Mouse (Mus musculus) T-helper 2 cell (primary cell): ENCODE measurements at regions not wholly inside any gene's neighbourhood (a gene's known extent, or its start where the extent isn't known, plus 50 kb on each side); places are given as distances from the start of the nearest gene placed in this dataset.
"Not testable (repeated sequence)": the region's sequence is repeated elsewhere in the genome, so short reads cannot be mapped to it uniquely, and the experiment has no call there.

ENCODE experiments used
- in situ Hi-C: fragments of 300-600 bp; cut with MboI, MseI; formaldehyde crosslinking; loops from one replicate; pipeline ENCODE4 v1.15.1; 2025; ENCODE audit warnings: high pct_unique_total_duplicates

DNA sequence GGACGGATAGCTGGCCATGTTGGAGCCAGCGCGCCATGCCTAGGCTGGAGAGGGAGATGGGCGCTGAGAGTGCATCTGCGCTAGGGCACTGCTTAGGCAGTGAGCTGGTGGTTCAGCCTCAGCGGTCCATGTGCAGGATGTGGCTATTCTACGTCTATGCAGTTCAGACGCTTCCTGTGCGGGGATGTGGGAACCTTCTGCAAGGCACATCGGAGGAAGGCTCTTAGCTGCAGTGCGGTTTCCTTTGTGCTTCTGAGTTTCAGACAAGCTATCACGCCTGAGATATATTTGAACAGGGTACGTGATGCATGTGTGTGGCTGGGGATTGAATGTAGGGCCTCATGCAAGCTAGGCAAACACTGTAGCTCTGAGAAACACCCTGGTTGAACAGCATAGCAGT is 54.4 kb upstream of the Lrpprc start:
- in situ Hi-C loops: loop anchor here (5.0 to 25.0 kb wide), 2 partner anchors 32 to 792 kb away; no protein-coding TSS in a partner anchor

DNA sequence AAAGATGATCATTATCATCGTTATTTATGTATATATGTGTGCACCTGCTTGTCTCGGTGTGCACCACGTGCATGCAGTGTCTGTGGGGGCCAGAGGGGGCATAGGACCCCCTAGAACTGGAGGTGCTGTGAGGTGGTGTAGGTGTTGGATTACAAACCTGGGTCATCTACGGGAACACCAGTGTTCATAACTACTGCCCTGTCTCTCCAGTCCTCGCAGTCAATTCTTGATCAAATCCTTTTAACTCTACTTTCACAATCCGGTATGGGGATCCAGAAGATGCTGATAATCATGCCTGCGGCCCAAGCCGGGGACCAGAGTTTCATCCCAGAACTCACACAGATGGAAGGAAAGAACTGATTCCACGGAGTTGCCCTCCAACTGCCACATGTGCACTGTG is 55.6 kb upstream of the Lrpprc start:
- in situ Hi-C loops: loop anchor here (25.0 kb wide), 1 partner anchor 791 kb away; no protein-coding TSS in a partner anchor

DNA sequence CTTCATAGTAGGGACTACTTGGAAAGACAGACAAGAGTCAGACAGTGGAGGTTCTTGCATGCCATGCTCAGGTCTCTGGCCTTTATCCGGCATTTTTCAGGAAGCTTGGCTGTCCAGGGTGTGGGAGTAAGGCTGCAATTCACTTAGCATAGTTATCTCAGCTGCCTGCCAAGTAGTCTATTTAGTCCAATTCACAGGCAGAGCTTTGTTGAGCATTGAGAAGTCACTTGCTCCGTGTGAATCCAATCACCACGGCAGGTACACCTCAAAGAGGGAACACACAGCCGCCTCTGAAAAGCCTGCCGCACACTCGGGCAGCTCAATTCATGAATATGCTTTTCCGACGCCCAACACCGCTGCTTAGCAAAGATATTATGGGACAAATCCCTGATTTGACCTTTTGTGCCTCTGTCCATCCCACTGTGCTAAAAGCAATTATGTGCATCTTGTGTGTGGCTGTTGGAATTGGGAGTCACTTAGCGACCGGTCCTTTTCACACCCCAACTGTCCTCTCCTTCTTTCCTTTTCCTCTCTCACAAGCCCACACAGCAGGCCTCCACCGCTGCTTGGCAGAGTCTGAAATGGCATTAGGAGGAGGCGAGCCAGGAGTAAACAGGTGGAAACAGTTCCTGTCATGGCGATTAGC is 57.9 kb upstream of the Lrpprc start:
- in situ Hi-C loops: loop anchor here (25.0 kb wide), 1 partner anchor 789 kb away; no protein-coding TSS in a partner anchor

DNA sequence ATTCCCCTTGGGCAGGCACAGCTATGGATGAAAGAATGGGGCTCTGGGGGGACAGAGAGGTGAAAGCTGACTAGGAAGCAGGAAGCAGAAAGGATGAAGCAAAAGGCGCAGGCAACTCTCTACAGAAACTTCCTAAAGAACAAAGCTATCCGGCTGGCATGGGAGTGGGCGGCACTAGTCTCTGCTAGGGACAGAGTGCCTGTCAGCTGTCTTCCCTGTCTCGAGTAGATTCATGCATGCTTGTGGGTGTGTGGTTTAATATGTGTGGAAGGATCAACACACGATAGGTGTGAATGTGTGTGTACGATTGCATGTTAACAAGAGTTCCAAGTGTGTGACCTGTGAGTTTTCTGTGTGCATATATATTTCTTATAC is 58.4 kb upstream of the Lrpprc start:
- in situ Hi-C loops: loop anchor here (25.0 kb wide), 1 partner anchor 788 kb away; no protein-coding TSS in a partner anchor

DNA sequence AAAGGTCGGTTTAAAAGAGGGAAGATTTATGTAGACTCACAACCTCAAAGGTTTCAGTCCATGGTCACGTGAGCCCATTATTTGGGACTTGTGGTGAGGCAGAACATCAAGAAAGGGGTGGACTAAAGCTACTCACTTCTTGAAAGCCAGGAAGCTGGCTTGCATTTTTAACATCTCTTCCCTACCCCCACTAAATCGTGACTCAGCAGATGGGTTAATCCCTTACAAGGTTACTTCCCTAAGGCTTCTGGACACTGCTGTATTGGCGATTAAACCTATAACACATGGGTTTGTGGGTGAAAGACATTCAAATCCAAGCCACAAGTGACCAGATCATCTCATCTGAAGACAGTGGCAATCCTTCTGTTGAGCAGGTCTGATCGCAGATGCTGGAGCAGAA is 59.9 kb upstream of the Lrpprc start:
- in situ Hi-C loops: no loop called here

DNA sequence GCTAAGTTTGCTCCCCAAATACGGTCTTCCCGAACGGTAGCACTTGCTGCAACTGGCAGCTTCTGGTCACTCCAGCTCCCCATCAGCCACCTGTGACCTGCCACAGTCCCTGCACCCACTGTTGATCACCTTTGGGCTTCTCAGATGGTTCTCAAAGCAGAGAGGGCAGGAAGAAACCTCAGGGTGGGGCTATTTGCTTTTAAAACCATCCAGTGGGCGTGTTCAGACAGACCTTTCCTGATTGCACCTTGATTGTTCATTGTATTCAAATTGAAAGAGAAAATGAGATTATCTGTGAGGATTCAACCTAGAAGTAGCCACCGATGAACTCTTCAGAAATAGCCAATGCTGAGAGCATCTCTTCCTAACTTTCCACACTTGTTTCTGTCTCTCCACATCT is 60.3 kb upstream of the Lrpprc start:
- in situ Hi-C loops: no loop called here

DNA sequence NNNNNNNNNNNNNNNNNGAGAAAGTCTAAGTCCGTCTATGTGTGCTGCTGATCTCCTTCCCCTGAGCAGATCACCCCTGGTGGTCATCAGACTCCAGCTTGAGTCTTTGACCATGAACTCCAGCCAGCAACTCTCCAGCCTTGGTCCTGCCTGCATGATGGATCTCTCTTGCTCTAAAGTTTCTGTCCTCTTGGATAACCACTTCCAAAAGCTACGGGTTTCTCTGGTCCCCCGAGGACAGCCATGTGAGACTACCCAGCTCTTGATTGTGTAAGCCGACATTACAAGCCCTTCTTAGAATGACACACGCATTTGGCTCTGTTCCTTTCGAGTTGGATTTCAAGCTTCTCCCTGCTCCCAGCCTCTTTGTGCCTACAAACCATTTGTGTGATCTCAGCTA is 66.4 kb upstream of the Lrpprc start:
- in situ Hi-C loops: no loop called here

DNA sequence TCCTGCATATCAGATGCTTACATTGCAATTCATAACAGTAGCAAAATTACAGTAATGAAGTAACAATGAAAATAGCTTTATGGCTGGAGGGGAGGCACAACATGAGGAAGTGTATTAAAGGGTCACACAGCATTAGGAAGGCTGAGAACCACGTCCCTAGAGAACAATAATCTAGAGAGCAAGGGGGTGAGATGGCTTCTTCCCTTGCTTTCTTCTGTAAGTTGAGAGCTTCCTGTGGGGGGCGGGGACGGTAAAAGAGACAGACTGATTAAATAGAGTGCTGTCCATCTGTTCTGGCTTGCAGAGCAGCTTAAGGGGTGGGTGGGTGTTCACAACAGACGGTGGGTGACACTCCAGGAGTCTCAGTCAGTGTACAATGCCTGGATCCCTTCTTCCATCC is 68.2 kb upstream of the Lrpprc start:
- in situ Hi-C loops: no loop called here

DNA sequence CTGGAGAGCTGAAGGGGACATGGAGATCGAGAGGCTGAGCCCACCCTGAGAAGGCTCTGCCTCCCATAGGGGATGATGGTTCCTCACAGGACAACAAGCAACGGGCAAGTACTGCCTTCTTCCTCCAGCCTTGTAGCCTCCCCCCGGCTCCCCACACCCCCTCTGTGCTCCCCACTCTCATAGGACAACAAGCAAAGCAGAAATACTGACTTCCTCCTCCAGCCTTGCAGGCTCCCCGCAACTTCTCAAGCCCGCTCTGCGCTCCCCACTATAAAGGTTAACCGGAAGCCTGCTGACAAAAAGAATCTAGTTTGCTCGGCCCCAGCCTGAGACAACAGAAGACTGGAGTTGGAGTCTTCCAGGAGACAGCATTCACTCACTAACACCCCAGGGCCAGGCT is 69.3 kb upstream of the Lrpprc start:
- in situ Hi-C loops: no loop called here

DNA sequence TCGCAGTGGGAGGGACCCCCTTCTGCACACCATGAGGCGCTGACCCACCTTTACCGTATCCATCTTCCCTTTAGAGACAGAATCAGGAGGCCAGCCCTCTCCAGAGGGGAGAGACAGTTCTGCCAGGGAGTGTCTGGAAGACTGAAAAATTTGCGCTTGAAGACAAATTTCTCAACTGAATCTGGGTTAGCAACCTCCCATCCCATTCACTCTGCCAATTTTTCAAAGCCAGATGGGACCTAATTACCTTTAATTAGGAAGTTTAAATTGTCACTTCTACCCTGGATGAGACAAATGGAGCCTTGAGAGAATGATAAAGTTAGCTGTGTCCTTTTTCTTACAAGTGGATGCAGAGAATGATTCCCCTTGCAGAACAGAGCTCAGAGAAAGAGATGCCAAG is 70.2 kb upstream of the Lrpprc start:
- in situ Hi-C loops: no loop called here

DNA sequence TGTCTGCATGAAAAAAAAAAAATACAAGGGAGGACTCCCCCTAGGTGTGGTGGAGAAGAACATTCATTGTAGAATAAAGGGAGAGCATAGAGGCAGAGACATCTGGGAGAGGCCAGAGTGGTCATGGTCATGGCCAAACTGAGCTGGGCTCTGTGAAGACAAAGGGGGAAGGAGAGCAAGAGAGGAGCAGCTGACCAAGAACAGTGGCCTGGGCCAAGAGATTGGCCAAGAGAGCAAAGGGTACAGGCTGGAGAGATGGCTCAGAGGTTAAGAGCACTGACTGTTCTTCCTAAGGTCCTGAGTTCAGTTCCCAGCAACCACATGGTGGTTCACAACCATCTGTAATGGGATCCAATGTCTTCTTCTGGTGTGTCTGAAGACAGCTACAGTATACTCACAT is 73.6 kb upstream of the Lrpprc start:
- in situ Hi-C loops: not testable (repeated sequence)

DNA sequence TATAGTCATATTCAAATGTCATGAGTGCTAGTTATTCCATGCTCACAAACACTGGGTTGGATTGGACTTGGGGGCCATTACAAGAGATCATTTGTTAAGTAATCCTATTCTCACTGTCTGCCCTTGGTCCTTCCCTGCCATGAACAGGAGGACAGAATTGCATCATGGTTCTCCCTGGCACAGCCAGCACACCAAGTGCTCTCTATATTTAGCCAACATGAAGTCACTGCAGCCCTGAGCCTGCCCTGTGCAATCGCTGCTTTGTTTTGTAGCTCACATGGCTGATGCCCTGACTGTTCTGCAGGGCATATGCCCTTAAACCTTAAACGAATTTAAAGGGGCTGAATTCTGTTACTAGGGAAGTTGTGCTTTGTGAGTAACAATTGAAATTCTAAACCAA is 74.6 kb upstream of the Lrpprc start:
- in situ Hi-C loops: no loop called here

DNA sequence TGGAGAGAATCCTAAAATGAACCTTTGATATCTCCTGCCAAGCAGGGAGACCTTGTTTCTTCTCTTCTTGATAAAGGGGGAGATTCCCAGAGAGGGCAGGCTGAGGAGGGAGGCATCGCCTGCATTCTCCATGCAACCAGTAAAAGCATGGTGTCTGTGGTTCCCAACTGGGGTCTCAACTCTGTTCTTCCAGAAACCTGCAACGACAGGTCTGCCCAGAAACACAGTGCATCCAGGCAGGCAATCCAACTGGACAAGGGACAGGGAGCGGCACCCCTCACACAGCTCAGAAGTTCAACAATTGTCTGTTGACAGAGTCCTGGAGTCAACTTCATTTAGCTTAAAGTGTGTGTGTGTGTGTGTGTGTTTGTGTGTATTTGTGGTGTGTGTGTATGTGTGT is 75.0 kb upstream of the Lrpprc start:
- in situ Hi-C loops: no loop called here

DNA sequence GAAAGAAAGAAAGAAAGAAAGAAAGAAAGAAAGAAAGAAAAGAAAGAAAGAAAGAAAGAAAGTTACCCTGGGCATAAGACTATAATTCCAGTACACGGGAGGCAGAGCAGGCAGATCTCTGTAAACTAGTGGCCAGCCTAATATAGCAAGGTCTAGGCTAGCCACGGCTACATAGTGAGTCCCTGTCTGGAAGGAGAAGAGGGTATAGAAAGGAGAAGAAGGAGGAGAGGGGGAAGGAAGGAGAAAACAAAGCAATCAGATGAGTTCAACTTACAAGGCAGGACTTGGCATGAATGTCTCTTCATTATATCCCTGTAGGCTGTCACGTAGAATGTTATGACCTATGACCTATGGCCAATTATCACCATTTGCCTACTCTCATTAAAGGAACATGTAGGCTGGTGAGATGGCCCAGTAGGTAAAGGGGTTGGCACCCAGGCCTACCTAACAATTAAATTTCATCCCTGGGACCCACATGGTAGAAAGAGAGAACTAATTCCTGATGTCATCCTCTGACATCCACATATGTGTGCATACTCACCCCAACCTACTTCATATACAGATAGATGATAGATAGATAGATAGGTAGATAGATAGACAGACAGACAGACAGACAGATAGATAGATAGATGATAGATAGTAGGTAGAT is 78.6 kb upstream of the Lrpprc start:
- in situ Hi-C loops: no loop called here

DNA sequence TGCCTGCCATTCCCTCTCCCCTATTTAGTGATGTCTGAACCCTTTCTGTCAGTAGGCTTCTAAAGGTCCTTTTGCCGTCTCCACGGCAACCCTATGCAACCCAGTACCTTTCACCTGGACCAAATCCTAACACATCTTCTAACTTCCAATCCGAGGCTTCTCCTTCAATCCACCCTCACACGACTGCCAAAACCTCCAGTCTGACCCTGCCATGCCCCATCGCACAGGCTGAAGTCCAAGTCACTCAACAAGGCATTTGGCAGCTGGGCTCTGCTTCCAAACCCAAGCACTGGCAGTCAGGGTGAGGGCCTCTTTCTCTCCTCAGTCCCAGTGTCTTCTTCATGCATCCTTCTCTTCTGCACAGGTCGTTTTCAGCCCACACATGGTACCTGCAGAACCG is 83.0 kb upstream of the Lrpprc start:
- in situ Hi-C loops: no loop called here

DNA sequence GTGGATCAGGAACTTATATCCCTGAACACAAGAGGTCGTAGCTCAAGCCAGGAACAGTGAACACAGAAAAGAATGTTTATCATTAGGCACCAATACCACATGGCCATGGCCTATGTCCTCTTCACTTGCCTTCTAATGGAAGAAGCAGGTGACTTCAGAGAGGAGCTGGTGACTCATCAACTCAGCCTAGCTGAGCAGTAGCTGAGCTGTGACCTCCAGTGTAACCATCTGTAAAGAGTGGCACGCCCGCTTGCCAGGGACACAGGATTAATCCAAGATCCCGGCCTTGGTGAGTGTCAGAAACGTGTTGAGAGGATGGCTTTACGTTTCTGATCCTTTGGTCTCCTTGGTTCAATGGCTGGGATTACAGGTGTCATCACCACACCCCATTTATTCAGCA is 82.0 kb upstream of the Ppm1b start:
- in situ Hi-C loops: no loop called here

DNA sequence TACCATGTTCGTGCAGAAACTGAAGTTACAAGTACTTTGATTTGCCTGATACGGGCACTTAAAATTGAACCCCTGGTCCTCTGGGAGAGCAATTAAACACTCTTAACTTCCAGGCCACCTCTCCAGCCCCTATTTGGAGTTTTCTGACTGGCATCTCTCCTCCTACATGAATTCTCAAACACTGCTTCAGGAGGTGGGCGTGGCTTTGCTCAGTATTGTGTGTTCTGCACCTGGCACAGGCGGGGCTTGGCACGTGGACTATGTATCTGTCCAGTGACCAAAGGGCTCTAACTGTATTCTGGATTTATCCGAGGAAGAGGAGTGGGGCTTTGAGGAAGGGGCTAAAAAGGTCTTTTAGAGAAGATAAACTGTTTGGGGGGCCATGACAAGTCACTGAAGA is 81.5 kb upstream of the Ppm1b start:
- in situ Hi-C loops: loop anchor here (5.0 kb wide), 1 partner anchor 33 kb away; no protein-coding TSS in a partner anchor

DNA sequence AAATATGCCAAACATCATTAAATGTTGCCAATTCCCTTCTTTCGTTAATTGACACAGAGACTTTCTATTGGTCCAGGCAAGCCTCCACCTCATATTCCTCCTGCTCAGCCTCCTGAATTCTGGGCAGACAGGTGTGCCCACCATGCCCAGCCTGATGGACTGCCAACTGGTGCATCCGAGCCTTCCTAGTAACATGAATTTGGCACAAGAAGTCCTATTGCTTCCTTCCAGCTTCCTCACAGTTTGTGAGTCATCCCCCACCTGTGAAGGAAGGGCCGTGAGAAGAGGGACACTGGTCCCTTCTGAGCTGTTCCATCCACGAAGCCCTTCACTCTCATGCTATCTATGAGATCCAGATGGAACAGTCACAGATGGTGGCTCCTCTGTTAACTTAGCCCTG is 80.5 kb upstream of the Ppm1b start:
- in situ Hi-C loops: loop anchor here (5.0 kb wide), 1 partner anchor 34 kb away; no protein-coding TSS in a partner anchor

DNA sequence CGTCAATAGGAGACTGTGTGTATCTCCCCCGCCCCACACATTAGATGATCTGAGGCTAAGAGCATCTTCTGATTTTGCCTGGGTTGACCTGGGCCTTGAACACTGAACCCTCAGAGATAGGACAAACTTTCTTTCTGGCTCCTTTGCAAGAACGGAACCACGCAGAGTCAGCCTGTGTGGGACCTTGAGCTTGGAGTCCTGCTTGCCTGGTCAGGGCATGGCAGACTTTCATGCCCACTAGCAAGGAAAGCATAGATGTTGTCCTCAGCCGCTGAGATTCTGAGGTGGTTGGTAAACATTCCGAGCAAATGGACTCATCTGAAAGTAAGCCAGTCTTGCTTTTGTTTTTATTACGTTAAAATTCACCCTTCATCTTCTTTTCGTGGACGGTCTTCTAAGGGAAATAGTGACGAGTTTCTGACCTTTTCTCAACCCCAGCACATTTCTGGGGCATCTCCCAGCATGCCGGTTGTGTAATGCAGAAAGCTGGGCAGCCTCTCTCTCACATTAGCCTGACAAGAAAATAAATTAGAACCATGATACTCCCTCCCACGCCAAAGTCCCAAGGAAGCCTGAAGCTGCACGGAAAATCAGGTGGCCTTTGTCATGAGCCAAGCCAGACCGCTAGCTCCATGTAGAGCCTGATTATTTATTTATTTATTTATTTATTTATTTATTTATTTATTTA is 79.2 kb upstream of the Ppm1b start:
- in situ Hi-C loops: loop anchor here (5.0 kb wide), 1 partner anchor 35 kb away; no protein-coding TSS in a partner anchor

DNA sequence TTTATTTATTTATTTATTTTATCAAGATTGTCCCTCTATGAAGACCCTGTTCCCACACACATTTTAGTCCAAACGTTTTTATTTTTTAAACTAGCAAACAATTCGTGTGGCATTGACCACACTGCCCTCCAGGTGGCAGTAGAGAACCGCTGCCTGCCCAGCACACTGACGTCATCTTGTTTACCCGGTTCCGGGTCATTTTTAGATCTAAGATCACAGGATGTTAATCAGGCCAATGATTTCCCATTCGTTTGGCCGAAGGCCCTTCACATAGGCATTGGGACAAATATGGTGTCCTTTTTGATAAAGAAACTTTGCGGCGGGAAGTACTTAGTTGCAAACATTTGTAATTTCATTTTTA is 78.7 kb upstream of the Ppm1b start:
- in situ Hi-C loops: loop anchor here (5.0 kb wide), 1 partner anchor 36 kb away; no protein-coding TSS in a partner anchor

DNA sequence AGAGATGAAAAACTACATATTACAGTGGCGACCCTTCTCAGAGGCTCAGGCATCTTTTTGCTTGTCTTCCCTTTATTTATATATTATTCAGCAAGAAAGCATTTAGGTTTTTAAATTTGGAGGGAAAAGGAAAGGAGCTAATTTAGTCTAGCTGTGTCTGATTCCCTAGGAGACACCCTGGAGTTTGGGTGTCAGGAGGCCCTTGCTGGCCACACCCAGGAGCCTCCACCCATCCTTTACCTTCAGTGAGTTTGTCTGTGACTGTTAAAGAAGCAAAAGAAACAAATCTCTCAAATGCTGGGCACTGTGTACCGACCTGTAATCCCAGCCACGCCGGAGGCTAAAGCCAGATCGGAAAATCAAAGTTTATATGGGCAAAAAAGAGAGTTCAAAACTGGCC is 78.2 kb upstream of the Ppm1b start:
- in situ Hi-C loops: loop anchor here (5.0 kb wide), 1 partner anchor 36 kb away; no protein-coding TSS in a partner anchor

DNA sequence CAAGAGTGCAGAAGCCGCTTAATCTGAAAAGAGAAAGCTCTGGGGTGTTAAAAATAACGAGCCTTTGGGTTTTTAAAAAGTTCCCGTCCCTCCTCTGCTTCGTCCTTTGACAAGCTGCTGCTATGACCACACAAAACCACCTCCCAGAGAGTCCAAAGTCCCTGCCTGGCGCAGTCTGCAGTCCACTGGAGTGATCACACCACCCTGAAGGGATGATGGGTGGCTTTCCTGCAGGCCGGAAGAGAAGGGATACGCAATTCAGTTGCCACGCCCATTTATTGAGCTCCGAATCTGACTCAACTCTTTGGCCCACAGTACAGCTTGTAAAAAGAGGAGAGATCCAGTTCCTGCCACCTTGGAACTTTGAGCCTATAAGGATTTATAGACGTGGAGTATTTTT is 77.4 kb upstream of the Ppm1b start:
- in situ Hi-C loops: loop anchor here (5.0 kb wide), 1 partner anchor 37 kb away; no protein-coding TSS in a partner anchor

DNA sequence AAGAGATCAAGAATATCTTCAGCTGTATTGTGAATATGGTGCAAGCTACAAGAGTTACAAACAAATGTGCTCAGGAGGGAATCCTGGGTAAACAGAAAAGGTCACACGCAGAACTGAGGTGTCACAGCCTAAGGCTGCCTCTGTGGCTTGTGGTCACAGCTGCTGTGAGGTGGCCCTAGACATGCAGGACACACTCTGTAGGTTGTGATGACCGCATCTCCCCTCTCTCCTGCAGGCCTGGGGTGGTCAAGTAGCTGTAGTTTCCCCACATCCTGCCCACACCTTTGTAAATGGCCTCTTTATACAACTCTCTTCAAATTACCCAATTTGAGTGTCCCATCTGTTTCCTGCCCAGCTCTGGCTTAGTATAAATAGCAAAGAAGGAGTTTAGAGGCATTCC is 75.6 kb upstream of the Ppm1b start:
- in situ Hi-C loops: no loop called here
